Mouse (Mus musculus) cerebellum, adult 9-11 months (tissue): ENCODE measurements around the gene Chac1.

ENCODE experiments used
- DNase-seq: peaks from one replicate; pipeline ENCODE4 v3.0.0; 2022

Gene Chac1

GRCm38 (mm10) chr2:119350555-119351486, at the start of gene Chac1:
Gene Chac1 (plus strand): TSS chr2:119351229.
- DNase-seq, result peak; percentile 97

- no peak for DNase-seq
Measured at GRCm38 (mm10) chr2:119302876-119303275, 48.2 kb upstream of the Chac1 start.

GRCm38 (mm10) chr2:119304391-119304790, 46.6 kb upstream of the Chac1 start:
- DNase-seq, result no peak

- no peak for DNase-seq
Measured at GRCm38 (mm10) chr2:119304798-119305208, 46.2 kb upstream of the Chac1 start.

GRCm38 (mm10) chr2:119311544-119311943, 39.5 kb upstream of the Chac1 start:
- DNase-seq, result no peak

- DNase-seq, result no peak
Measured at GRCm38 (mm10) chr2:119312380-119312958, 38.6 kb upstream of the Chac1 start.

GRCm38 (mm10) chr2:119313780-119314479, 37.1 kb upstream of the Chac1 start:
- no peak for DNase-seq

GRCm38 (mm10) chr2:119314742-119315310, 36.2 kb upstream of the Chac1 start:
- DNase-seq, result no peak

- no peak for DNase-seq
Measured at GRCm38 (mm10) chr2:119318043-119318710, 32.9 kb upstream of the Chac1 start.

- DNase-seq, result no peak
Measured at GRCm38 (mm10) chr2:119320571-119320970, 30.5 kb upstream of the Chac1 start.

- DNase-seq, result no peak
Measured at GRCm38 (mm10) chr2:119321771-119322586, 29.1 kb upstream of the Chac1 start.

GRCm38 (mm10) chr2:119322587-119323300, 28.3 kb upstream of the Chac1 start:
- no peak for DNase-seq

GRCm38 (mm10) chr2:119323866-119324575, 27.0 kb upstream of the Chac1 start:
- DNase-seq, result no peak

GRCm38 (mm10) chr2:119324576-119325318, 26.3 kb upstream of the Chac1 start:
- no peak for DNase-seq

- no peak for DNase-seq
Measured at GRCm38 (mm10) chr2:119325568-119326143, 25.4 kb upstream of the Chac1 start, which contains the start of gene Dll4. Gene Dll4 (plus strand): TSS chr2:119325784.

GRCm38 (mm10) chr2:119326161-119327101, 24.6 kb upstream of the Chac1 start:
- no peak for DNase-seq

GRCm38 (mm10) chr2:119327102-119327480, 23.9 kb upstream of the Chac1 start:
- peak; percentile 67 for DNase-seq

- DNase-seq, result no peak
Measured at GRCm38 (mm10) chr2:119327942-119328526, 23.0 kb upstream of the Chac1 start.
